Mouse (Mus musculus): ENCODE data around the gene Xbp1. TPM values are rescaled to one million over a fixed set of nuclear protein-coding genes. Genes with fewer than 3 reads are reported as not detected.

Gene Xbp1
- total and polyA plus RNA-seq, 3 experiments, result 46.3 to 80.4 (median 73.3) TPM

GRCm38 (mm10) chr11:5571856-5572255 is 51.4 kb downstream of the Xbp1 start:
- Histone ChIP-seq H3K36me3 (ENCODE audit: control insufficient read depth, insufficient read depth, low read length) (no peaks in the 10 kb centered on the region), H3K27me3 (ENCODE audit: control insufficient read depth, insufficient read depth, low read length) (no peaks in the 10 kb centered on the region), H3K79me2 (replicated peaks; ENCODE audit: control insufficient read depth, insufficient read depth, low read length) (no peaks in the 10 kb centered on the region), H3K4me1 (ENCODE audit: control insufficient read depth, insufficient read depth, low read length) (no peaks in the 10 kb centered on the region), H3K27ac (no peak overlapping the region), H3K4me3 (no peak overlapping the region), H3K9ac (ENCODE audit: low read depth, low read length) (no peak overlapping the region)
- intact Hi-C loops (cut with DNase I), result no loop called here
- DNase-seq, result no peak
- 68% methylated on average over 4 of the region's 4 CpGs for WGBS
- TF ChIP-seq POLR2A (IDR thresholded peaks at IDR 0.05; ENCODE audit: insufficient read depth, low read depth, low read length) (no peak), EP300 (IDR thresholded peaks at IDR 0.05; ENCODE audit: insufficient read depth, low read depth, low read length) (no peak), CTCF (IDR thresholded peaks at IDR 0.05) (no peak)

DNA sequence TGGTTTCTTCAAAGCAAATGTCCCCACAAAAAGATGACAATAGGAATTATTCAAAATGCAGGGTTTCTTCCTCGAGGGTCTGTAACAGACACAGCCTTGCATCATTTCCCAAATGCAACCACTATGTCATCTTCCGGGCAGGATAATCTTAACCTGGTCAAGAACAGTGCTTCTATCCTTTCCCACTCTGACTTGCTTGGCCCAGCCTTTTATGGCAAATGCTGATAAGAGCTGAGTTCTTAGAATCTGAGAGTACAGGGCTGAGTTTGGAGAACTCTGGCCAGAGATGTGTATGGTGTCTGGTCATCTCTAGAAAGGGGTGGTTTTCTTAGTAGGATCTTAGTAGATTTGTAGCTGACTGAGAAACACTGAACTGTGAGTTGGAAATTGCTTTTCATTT is 53.4 kb downstream of the Xbp1 start:
- Histone ChIP-seq H3K4me1 (ENCODE audit: control insufficient read depth, insufficient read depth, low read length) (no peaks in the 10 kb centered on the region), H3K27ac (no peak overlapping the region), H3K36me3 (ENCODE audit: control insufficient read depth, insufficient read depth, low read length) (no peaks in the 10 kb centered on the region), H3K79me2 (replicated peaks; ENCODE audit: control insufficient read depth, insufficient read depth, low read length) (no peaks in the 10 kb centered on the region), H3K4me3 (no peak overlapping the region), H3K9ac (ENCODE audit: low read depth, low read length) (no peak overlapping the region), H3K27me3 (ENCODE audit: control insufficient read depth, insufficient read depth, low read length) (no peaks in the 10 kb centered on the region)
- intact Hi-C loops (cut with DNase I), result no loop called here
- no peak for DNase-seq
- WGBS, result 56% methylated on average over 2 of the region's 2 CpGs
- TF ChIP-seq CTCF (IDR thresholded peaks at IDR 0.05) (no peak), EP300 (IDR thresholded peaks at IDR 0.05; ENCODE audit: insufficient read depth, low read depth, low read length) (no peak), POLR2A (IDR thresholded peaks at IDR 0.05; ENCODE audit: insufficient read depth, low read depth, low read length) (no peak)

DNA sequence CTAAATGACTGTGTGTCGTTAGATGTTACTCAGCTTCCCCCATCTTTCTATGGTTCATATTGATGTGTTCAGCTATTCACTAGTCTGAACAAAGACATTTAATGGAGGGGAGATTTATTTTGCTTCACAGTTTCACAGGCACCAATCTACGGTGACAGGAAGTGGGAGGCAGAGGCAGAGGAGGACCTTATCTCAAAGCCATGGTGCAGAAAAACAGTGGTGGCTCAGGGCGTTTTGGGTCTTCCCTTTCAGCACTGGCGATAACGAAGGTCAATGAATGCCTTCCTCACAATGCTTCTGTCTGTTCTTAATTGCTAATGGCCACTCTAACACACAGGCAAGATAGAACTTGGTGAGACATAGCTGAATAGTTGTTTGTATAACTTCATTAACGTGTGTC is 54.6 kb downstream of the Xbp1 start:
- no peak overlapping the region for H3K27ac ChIP-seq
- H3K9ac ChIP-seq (ENCODE audit: low read depth, low read length), result no peak overlapping the region
- TF ChIP-seq EP300 (IDR thresholded peaks at IDR 0.05; ENCODE audit: insufficient read depth, low read depth, low read length), result no peak
- TF ChIP-seq POLR2A (IDR thresholded peaks at IDR 0.05; ENCODE audit: insufficient read depth, low read depth, low read length), result no peak
- no peak for TF ChIP-seq CTCF (IDR thresholded peaks at IDR 0.05)
- no peaks in the 10 kb centered on the region for H3K36me3 ChIP-seq (ENCODE audit: control insufficient read depth, insufficient read depth, low read length)
- no peaks in the 10 kb centered on the region for H3K79me2 ChIP-seq (replicated peaks; ENCODE audit: control insufficient read depth, insufficient read depth, low read length)
- H3K4me3 ChIP-seq, result no peak overlapping the region
- intact Hi-C loops (cut with DNase I), result no loop called here
- DNase-seq, result no peak
- no peaks in the 10 kb centered on the region for H3K4me1 ChIP-seq (ENCODE audit: control insufficient read depth, insufficient read depth, low read length)
- 40% methylated on average over 6 of the region's 6 CpGs for WGBS
- no peaks in the 10 kb centered on the region for H3K27me3 ChIP-seq (ENCODE audit: control insufficient read depth, insufficient read depth, low read length)

Other genes starting within 250 kb of the Xbp1 start
- 1 to 10 TPM; 7.3 TPM for gene Znrf3, start 75.8 kb upstream of the Xbp1 start, total RNA-seq (2021)
- gene Znrf3, start 75.8 kb upstream of the Xbp1 start, polyA plus RNA-seq (2012; rRNA removed), result 2.9 and 4.4 TPM in 2 replicates
- 10 to 100 TPM; 21.7 to 25.6 TPM for gene Ccdc117, start 21.5 kb downstream of the Xbp1 start, total RNA-seq (2021)
- gene Ccdc117, start 21.5 kb downstream of the Xbp1 start, polyA plus RNA-seq (2012; rRNA removed), result 6.0 and 13.6 TPM in 2 replicates
- not detected for gene Ankrd36, start 49.0 kb downstream of the Xbp1 start, total RNA-seq (2021)
- 0.12 and 0.23 TPM in 2 replicates for gene Ankrd36, start 49.0 kb downstream of the Xbp1 start, polyA plus RNA-seq (2012; rRNA removed)
- gene Mrps24, start 195.0 kb downstream of the Xbp1 start, total RNA-seq (2021), result 100 to 1,000 TPM; 151 to 166 TPM
- gene Mrps24, start 195.0 kb downstream of the Xbp1 start, polyA plus RNA-seq (2012; rRNA removed), result 136 and 178 TPM in 2 replicates
- 10 to 100 TPM; 58.5 to 69.8 TPM for gene Urgcp, start 241.7 kb downstream of the Xbp1 start, total RNA-seq (2021)
- gene Urgcp, start 241.7 kb downstream of the Xbp1 start, polyA plus RNA-seq (2012; rRNA removed), result 26.1 and 35.7 TPM in 2 replicates

All from heart, adult 2 months (tissue).